Mouse (Mus musculus) spleen, postnatal 4 days (tissue): ENCODE results near the gene Tmem50b.

Experiments used
- DNase-seq, 2 experiments: peaks; one replicate each; pipeline ENCODE4 v3.0.0; 2022; ENCODE audit warnings: low spot score in 2 of 2

The Tmem50b gene

DNA sequence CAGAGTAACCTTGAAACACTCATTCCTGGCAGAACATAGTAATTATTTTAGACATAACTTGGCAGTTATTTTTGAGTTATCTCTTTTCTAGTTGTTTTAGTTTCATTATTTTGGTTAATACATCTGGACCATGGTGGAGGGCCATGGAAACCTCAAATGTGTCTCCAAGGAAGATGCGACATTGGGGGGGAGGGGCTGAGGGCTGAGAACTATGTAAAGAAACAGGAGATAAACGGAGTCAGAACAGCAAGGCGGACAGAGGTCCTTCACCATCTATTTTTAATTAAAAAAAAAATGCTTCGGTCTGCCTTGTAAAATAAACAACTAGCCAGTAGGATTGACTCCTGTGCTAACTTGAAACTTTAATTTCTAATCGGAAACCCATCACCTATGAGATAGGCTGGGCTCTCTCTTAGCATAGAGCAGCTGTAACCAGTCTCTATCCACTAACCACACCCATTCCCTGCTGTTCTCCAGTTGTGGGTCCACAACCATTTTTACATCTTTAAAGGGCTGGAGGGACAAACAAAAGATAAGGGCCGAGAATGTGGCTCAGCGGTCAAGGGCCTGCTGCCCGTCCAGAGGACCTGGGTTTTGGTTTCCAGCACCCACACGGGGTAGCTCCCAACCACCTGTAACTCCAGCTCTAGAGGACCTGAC is 32.2 kb downstream of the Tmem50b start:
- DNase-seq, result no peak

DNA sequence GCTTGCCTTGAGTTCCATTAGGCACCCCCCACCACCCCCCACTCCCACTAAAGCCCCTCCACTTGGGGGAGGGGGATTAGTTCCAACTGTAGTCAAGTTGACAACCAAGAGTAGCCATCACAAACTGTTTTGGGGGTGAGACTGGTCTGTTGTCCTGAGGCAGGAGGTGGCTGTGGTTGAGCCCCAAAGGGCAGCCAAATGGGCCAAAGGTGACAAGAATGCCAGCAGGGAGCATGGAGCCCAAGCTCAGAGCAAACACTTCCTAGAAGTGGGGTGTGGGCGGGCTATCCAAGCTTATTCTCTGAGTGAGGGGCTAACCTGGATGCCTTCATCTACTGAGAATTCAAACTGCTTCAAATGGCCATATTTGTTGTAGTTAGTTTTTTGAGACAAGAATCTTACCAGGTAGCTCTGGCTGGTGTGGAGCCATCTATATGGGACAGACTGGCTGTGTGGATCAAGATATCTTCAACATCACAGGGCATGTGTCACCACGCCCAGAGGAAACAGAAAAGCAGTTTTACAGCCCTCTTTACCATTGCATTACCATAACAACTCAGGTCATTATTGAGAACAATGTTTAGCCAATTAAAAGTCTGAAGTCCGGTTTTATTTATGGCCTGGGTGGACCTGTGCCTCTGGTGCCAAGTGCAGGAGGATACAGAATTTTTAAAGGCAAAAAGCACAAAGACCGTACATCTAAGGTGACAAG is 32.9 kb downstream of the Tmem50b start:
- DNase-seq, result no peak

GRCm38 (mm10) chr16:91561541-91562457 is 35.8 kb downstream of the Tmem50b start:
- DNase-seq, result no peak

DNA sequence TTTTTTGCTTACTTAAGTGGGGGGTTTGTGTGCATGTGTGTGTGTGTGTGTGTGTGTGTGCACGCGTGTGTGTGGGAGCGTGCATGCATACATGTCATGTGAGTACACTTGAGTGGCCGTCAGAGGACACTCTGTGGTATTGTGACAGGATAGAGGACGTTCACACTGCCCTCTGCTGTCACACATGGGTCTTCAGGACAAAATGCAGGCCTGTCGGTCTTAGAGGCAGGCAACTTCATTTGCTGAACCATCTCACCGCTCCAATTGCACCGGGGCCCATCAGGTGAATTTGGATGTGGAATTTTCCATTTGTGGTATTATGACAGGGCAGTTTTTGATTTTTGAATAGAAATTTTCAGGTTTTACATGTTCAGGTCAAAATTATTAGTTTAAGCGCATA is 36.5 kb downstream of the Tmem50b start:
- no peak for DNase-seq

DNA sequence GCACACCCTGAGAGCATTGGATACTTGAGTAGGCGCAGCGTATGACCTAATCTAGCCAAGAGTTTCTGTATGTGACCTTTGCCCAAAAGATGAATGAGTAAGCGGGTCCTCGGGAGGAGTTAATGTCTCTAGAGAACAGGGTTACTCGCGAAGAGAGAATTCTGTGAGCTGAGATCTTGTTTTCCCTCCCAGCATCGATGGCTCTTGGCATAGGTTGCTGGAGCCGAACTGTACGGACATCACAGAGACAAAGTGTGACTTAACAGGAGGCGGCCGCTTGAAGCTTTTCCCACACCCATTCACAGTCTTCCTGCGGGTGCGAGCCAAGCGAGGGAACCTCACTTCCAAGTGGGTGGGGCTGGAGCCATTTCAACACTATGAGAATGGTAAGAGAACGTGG is 39.9 kb downstream of the Tmem50b start:
- no peak for DNase-seq

DNA sequence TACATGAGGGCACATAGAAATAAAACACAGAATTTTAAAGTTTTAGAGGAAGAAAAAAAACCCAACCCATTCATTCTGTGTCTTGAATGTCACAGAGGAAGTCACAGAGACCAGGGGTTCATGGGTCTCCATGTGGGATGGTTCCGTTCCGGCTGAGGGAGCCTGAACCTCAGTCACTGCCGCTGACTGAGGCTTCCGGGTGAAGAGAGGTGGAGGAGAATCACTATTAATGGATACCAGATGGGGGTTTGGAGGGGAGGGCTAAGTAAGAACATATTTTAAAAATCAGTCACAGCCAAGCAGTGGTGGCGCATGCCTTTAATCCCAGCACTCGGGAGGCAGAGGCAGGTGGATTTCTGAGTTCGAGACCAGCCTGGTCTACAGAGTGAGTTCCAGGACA is 40.4 kb downstream of the Tmem50b start:
- DNase-seq, result no peak

DNA sequence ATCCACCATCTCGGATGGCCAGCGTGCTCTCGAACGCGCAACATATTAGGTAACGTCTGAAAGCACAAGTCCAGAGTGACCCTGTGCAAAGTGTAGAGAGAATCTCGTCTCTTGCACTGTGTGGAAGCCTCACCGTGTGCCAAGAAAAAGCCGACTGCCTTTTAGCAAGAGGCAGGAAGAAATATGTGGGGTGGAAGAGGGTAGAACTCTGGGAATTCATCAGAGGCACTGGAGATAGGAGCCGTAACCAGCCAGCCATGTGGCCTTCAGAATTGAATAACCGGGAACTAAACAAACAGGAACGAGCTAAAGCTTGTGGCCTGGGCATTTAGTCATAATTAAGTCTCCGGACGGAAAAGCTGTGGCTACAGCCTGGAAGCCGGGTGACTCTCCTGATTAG is 40.9 kb downstream of the Tmem50b start:
- no peak for DNase-seq

GRCm38 (mm10) chr16:91555017-91555605 is 42.5 kb downstream of the Tmem50b start:
- DNase-seq, result no peak

GRCm38 (mm10) chr16:91553625-91554024 is 44.0 kb downstream of the Tmem50b start:
- no peak for DNase-seq

GRCm38 (mm10) chr16:91552072-91552471 is 45.5 kb downstream of the Tmem50b start:
- no peak for DNase-seq

- DNase-seq, result no peak
These were observed 46.5 kb downstream of the Tmem50b start for GRCm38 (mm10) chr16:91551081-91551524.

- no peak for DNase-seq
These were observed 48.0 kb downstream of the Tmem50b start for GRCm38 (mm10) chr16:91549616-91550015.

GRCm38 (mm10) chr16:91548996-91549395 is 48.6 kb downstream of the Tmem50b start:
- no peak for DNase-seq

DNA sequence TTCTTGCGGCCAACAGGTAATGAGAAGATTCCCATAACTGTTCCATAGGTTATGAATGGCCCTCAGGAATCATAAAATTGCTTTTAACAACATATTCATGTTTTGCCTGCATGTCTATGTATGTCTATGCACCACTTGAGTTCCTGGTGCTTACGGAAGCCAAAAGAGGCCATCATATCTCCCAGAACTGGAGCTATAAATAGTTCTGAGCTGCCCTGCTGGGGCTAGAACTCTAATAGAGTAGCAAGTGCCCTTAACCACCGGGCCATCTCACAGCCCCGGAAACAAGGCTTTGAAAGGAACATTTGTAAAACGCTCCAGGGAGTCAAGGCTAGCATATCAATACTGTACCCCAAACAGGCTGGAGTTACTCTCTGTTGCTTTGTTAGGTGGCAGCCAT is 49.0 kb downstream of the Tmem50b start:
- no peak for DNase-seq

- no peak for DNase-seq
These were observed 49.6 kb downstream of the Tmem50b start for GRCm38 (mm10) chr16:91547974-91548373.

DNA sequence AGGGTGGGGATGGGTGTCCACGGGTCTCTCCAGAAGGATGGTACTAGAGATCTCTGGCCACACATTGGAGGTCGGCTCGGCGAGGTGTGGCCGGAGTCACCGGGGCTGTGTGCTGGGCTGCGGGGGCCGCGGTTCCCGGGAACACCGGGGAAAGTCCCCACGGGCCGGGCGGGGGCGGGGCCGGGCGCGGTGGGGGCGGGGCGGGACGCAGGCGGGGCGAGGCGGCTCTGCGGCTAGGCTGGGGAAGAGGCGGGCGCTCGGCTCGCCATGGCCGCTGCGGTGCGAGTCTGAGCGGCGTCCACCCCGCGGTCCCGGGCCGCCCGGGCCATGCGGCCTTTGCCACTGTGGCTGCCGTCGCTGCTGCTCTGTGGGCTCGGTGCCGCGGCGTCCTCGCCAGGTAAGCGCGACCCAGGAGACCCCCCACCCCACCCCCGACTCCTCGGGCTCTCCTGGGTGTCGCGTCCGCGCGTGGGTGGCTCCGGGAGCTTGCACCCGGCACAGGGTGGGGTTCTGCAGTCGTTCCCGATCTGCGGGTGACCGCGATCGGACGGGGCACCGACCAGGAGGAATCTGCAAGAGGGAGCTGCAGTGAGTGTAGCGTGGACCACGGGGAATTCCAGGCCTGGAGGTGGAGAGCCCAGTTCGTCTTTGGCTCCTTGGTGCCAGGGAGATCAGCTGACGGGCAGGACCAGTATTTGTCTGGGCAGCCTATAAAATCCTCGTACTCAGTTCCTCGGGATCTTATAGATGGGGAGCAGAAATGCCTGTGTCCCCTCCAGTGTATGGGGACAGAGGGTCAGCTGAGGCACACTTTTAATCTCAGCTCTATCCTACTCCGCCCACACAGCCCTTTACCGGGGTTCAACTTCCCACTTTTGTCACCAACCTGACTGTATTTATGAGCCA is 50.5 kb downstream of the Tmem50b start, which contains the start of gene Ifngr2:
Ifngr2 (plus strand) TSS at position 237 of the 906 bp plus-strand sequence.
- peak; percentile 78 to 91 for DNase-seq

DNA sequence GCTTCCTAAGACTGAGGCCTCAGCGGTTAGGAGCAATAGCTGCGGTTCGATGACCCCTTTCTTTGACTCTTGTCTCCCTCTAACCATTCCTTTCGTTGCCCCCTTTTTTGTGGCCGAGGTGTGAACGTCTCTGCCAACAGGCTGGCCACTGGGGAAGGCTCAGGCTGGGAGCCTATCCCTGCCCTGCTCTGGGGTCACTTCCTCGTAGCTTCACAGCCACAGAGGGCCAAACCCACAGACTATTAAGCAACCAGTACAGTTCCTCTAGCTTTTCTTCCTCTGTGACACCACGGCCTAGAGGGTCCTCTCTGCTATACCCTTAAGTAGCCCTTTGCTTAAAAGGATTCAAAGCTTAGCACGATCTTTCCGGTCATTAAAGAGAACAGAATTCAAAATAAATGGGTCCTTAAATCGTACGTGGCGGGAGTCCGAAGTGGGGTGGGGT is 51.2 kb downstream of the Tmem50b start:
- DNase-seq, result peak; percentile 69 to 81

DNA sequence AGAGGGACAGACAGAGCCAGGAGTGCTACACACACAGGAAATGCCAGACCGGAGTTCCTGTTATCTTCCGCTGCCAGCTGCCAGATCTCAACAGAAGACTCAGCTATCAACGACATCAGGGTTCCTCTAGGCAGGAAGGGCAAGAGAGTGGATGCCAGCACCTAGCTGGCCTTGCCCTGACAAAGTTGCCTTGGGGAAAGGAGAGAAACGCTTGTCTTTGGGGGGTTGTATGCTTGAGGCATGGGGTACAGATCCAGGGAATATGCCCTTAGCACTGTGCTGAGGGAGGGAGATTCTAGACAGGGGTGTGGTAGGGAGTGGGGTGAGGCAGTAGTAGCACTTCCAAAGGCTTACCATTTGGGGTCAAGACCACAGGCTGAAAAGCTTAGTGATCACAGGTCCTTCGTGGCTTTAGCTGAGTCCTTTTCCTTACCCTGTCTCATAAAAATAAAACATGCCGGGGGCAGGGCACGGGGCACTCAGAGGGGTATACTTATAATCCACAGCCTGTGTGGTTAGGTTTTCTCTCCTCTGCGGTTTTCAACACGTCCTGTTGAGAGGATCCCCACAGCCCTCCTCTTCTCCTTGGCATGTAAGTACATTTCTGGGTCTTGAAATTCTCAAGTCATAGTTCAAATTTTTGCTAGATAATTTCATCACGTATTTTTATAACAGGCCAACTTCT is 51.9 kb downstream of the Tmem50b start:
- DNase-seq, result peak; percentile 76 to 81

- DNase-seq, result no peak
These were observed 54.0 kb downstream of the Tmem50b start for GRCm38 (mm10) chr16:91543619-91544018.

- no peak for DNase-seq
These were observed 56.0 kb downstream of the Tmem50b start for GRCm38 (mm10) chr16:91541573-91542081.
